Mouse (Mus musculus): ENCODE results near the gene Lrch1. TPM values are rescaled to one million over a fixed set of nuclear protein-coding genes. Genes with fewer than 3 reads are reported as not detected.

Gene Lrch1
- polyA plus RNA-seq, 1 experiment from 2014 or later, result 12.6 TPM

GRCm38 (mm10) chr14:74840328-74840727 lies 107.3 kb downstream of the Lrch1 start:
- Histone ChIP-seq H3K27ac (ENCODE audit: low read depth, low read length) (no peak overlapping the region), H3K4me1 (replicated peaks; ENCODE audit: control insufficient read depth, insufficient read depth, low read length) (no peaks in the 10 kb centered on the region), H3K36me3 (ENCODE audit: control insufficient read depth, insufficient read depth, low read length) (no peaks in the 10 kb centered on the region), H3K9ac (ENCODE audit: low read depth, low read length) (no peak overlapping the region), H3K27me3 (ENCODE audit: control insufficient read depth, insufficient read depth, low read length) (no peaks in the 10 kb centered on the region), H3K4me3 (ENCODE audit: low read depth, low read length) (no peak overlapping the region), H3K4me2 (replicated peaks; ENCODE audit: low read depth, low read length) (no peak overlapping the region), H3K9me3 (ENCODE audit: control insufficient read depth, low read length) (no peaks in the 10 kb centered on the region)
- ATAC-seq (ENCODE audit: low FRiP score) (no peak), DNase-seq (ENCODE audit: low spot score) (no peak)
- 78% methylated on average over 2 of the region's 2 CpGs for WGBS

GRCm38 (mm10) chr14:74838816-74839215 lies 108.9 kb downstream of the Lrch1 start:
- no peak overlapping the region for H3K4me3 ChIP-seq (ENCODE audit: low read depth, low read length)
- H3K36me3 ChIP-seq (ENCODE audit: control insufficient read depth, insufficient read depth, low read length), result no peaks in the 10 kb centered on the region
- H3K27me3 ChIP-seq (ENCODE audit: control insufficient read depth, insufficient read depth, low read length), result no peaks in the 10 kb centered on the region
- 81% methylated on average over 7 of the region's 7 CpGs for WGBS
- H3K4me1 ChIP-seq (replicated peaks; ENCODE audit: control insufficient read depth, insufficient read depth, low read length), result no peaks in the 10 kb centered on the region
- DNase-seq (ENCODE audit: low spot score) (no peak), ATAC-seq (ENCODE audit: low FRiP score) (no peak)
- no peak overlapping the region for H3K4me2 ChIP-seq (replicated peaks; ENCODE audit: low read depth, low read length)
- no peak overlapping the region for H3K9ac ChIP-seq (ENCODE audit: low read depth, low read length)
- H3K9me3 ChIP-seq (ENCODE audit: control insufficient read depth, low read length), result no peaks in the 10 kb centered on the region
- H3K27ac ChIP-seq (ENCODE audit: low read depth, low read length), result no peak overlapping the region

- DNase-seq (ENCODE audit: low spot score) (no peak), ATAC-seq (ENCODE audit: low FRiP score) (no peak)
- 55% methylated on average over 1 of the region's 1 CpGs for WGBS
- Histone ChIP-seq H3K27ac (ENCODE audit: low read depth, low read length) (no peak overlapping the region), H3K27me3 (ENCODE audit: control insufficient read depth, insufficient read depth, low read length) (no peaks in the 10 kb centered on the region), H3K36me3 (ENCODE audit: control insufficient read depth, insufficient read depth, low read length) (no peaks in the 10 kb centered on the region), H3K4me1 (replicated peaks; ENCODE audit: control insufficient read depth, insufficient read depth, low read length) (no peaks in the 10 kb centered on the region), H3K9me3 (ENCODE audit: control insufficient read depth, low read length) (no peaks in the 10 kb centered on the region), H3K4me3 (ENCODE audit: low read depth, low read length) (no peak overlapping the region), H3K4me2 (replicated peaks; ENCODE audit: low read depth, low read length) (no peak overlapping the region), H3K9ac (ENCODE audit: low read depth, low read length) (no peak overlapping the region)
Measured at GRCm38 (mm10) chr14:74835010-74835409, 112.7 kb downstream of the Lrch1 start.

GRCm38 (mm10) chr14:74834215-74834614 lies 113.5 kb downstream of the Lrch1 start:
- H3K27ac ChIP-seq (ENCODE audit: low read depth, low read length), result no peak overlapping the region
- 95% methylated on average over 1 of the region's 1 CpGs for WGBS
- H3K9ac ChIP-seq (ENCODE audit: low read depth, low read length), result no peak overlapping the region
- no peaks in the 10 kb centered on the region for H3K9me3 ChIP-seq (ENCODE audit: control insufficient read depth, low read length)
- ATAC-seq (ENCODE audit: low FRiP score) (no peak), DNase-seq (ENCODE audit: low spot score) (no peak)
- no peaks in the 10 kb centered on the region for H3K4me1 ChIP-seq (replicated peaks; ENCODE audit: control insufficient read depth, insufficient read depth, low read length)
- H3K36me3 ChIP-seq (ENCODE audit: control insufficient read depth, insufficient read depth, low read length), result no peaks in the 10 kb centered on the region
- no peak overlapping the region for H3K4me3 ChIP-seq (ENCODE audit: low read depth, low read length)
- H3K27me3 ChIP-seq (ENCODE audit: control insufficient read depth, insufficient read depth, low read length), result no peaks in the 10 kb centered on the region
- no peak overlapping the region for H3K4me2 ChIP-seq (replicated peaks; ENCODE audit: low read depth, low read length)

GRCm38 (mm10) chr14:74831653-74832052 lies 116.0 kb downstream of the Lrch1 start:
- WGBS, result 74% methylated on average over 5 of the region's 5 CpGs
- H3K27me3 ChIP-seq (ENCODE audit: control insufficient read depth, insufficient read depth, low read length), result no peaks in the 10 kb centered on the region
- 0 out of 2 replicates have a peak overlapping the region, but pooled peaks have one; percentile 30 for H3K27ac ChIP-seq (ENCODE audit: low read depth, low read length)
- H3K4me3 ChIP-seq (ENCODE audit: low read depth, low read length), result no peak overlapping the region
- H3K9me3 ChIP-seq (ENCODE audit: control insufficient read depth, low read length), result no peaks in the 10 kb centered on the region
- H3K4me2 ChIP-seq (replicated peaks; ENCODE audit: low read depth, low read length), result no peak overlapping the region
- H3K36me3 ChIP-seq (ENCODE audit: control insufficient read depth, insufficient read depth, low read length), result no peaks in the 10 kb centered on the region
- H3K9ac ChIP-seq (ENCODE audit: low read depth, low read length), result no peak overlapping the region
- DNase-seq (ENCODE audit: low spot score) (no peak), ATAC-seq (ENCODE audit: low FRiP score) (no peak)
- H3K4me1 ChIP-seq (replicated peaks; ENCODE audit: control insufficient read depth, insufficient read depth, low read length), result no peaks in the 10 kb centered on the region

- H3K4me3 ChIP-seq (ENCODE audit: low read depth, low read length), result no peak overlapping the region
- no peak overlapping the region for H3K27ac ChIP-seq (ENCODE audit: low read depth, low read length)
- H3K4me1 ChIP-seq (replicated peaks; ENCODE audit: control insufficient read depth, insufficient read depth, low read length), result no peaks in the 10 kb centered on the region
- no peaks in the 10 kb centered on the region for H3K9me3 ChIP-seq (ENCODE audit: control insufficient read depth, low read length)
- 64% methylated on average over 5 of the region's 5 CpGs for WGBS
- no peaks in the 10 kb centered on the region for H3K36me3 ChIP-seq (ENCODE audit: control insufficient read depth, insufficient read depth, low read length)
- H3K9ac ChIP-seq (ENCODE audit: low read depth, low read length), result no peak overlapping the region
- H3K27me3 ChIP-seq (ENCODE audit: control insufficient read depth, insufficient read depth, low read length), result no peaks in the 10 kb centered on the region
- H3K4me2 ChIP-seq (replicated peaks; ENCODE audit: low read depth, low read length), result no peak overlapping the region
- no peak for ATAC-seq (ENCODE audit: low FRiP score)
- no peak for DNase-seq (ENCODE audit: low spot score)
Measured at GRCm38 (mm10) chr14:74831050-74831449, 116.6 kb downstream of the Lrch1 start.

GRCm38 (mm10) chr14:74830591-74830990 lies 117.1 kb downstream of the Lrch1 start:
- Histone ChIP-seq H3K4me3 (ENCODE audit: low read depth, low read length) (no peak overlapping the region), H3K4me1 (replicated peaks; ENCODE audit: control insufficient read depth, insufficient read depth, low read length) (no peaks in the 10 kb centered on the region), H3K36me3 (ENCODE audit: control insufficient read depth, insufficient read depth, low read length) (no peaks in the 10 kb centered on the region), H3K27ac (ENCODE audit: low read depth, low read length) (no peak overlapping the region), H3K4me2 (replicated peaks; ENCODE audit: low read depth, low read length) (no peak overlapping the region), H3K9ac (ENCODE audit: low read depth, low read length) (no peak overlapping the region), H3K27me3 (ENCODE audit: control insufficient read depth, insufficient read depth, low read length) (no peaks in the 10 kb centered on the region), H3K9me3 (ENCODE audit: control insufficient read depth, low read length) (no peaks in the 10 kb centered on the region)
- 85% methylated on average over 2 of the region's 2 CpGs for WGBS
- ATAC-seq (ENCODE audit: low FRiP score) (no peak), DNase-seq (ENCODE audit: low spot score) (no peak)

GRCm38 (mm10) chr14:74822757-74823680 lies 124.7 kb downstream of the Lrch1 start:
- Histone ChIP-seq H3K4me2 (replicated peaks; ENCODE audit: low read depth, low read length) (no peak overlapping the region), H3K4me3 (ENCODE audit: low read depth, low read length) (no peak overlapping the region), H3K27ac (ENCODE audit: low read depth, low read length) (no peak overlapping the region), H3K9me3 (ENCODE audit: control insufficient read depth, low read length) (no peaks in the 10 kb centered on the region), H3K36me3 (ENCODE audit: control insufficient read depth, insufficient read depth, low read length) (no peaks in the 10 kb centered on the region), H3K4me1 (replicated peaks; ENCODE audit: control insufficient read depth, insufficient read depth, low read length) (no peaks in the 10 kb centered on the region), H3K9ac (ENCODE audit: low read depth, low read length) (no peak overlapping the region), H3K27me3 (ENCODE audit: control insufficient read depth, insufficient read depth, low read length) (no peaks in the 10 kb centered on the region)
- WGBS, result 87% methylated on average over 7 of the region's 7 CpGs
- no peak for DNase-seq (ENCODE audit: low spot score)
- no peak for ATAC-seq (ENCODE audit: low FRiP score)

- H3K27me3 ChIP-seq (ENCODE audit: control insufficient read depth, insufficient read depth, low read length), result no peaks in the 10 kb centered on the region
- ATAC-seq (ENCODE audit: low FRiP score) (no peak), DNase-seq (ENCODE audit: low spot score) (no peak)
Measured at GRCm38 (mm10) chr14:74822048-74822447, 125.6 kb downstream of the Lrch1 start.

More at GRCm38 (mm10) chr14:74822048-74822447, 125.6 kb downstream of the Lrch1 start:
- WGBS, result 61% methylated on average over 2 of the region's 2 CpGs
- H3K9me3 ChIP-seq (ENCODE audit: control insufficient read depth, low read length), result no peaks in the 10 kb centered on the region
- no peak overlapping the region for H3K27ac ChIP-seq (ENCODE audit: low read depth, low read length)
- H3K4me3 ChIP-seq (ENCODE audit: low read depth, low read length), result no peak overlapping the region
- H3K36me3 ChIP-seq (ENCODE audit: control insufficient read depth, insufficient read depth, low read length), result no peaks in the 10 kb centered on the region
- no peaks in the 10 kb centered on the region for H3K4me1 ChIP-seq (replicated peaks; ENCODE audit: control insufficient read depth, insufficient read depth, low read length)
- no peak overlapping the region for H3K4me2 ChIP-seq (replicated peaks; ENCODE audit: low read depth, low read length)
- no peak overlapping the region for H3K9ac ChIP-seq (ENCODE audit: low read depth, low read length)
